Mouse (Mus musculus) bone marrow, adult 2 months (tissue): ENCODE measurements around the gene Doc2b.

Source experiments
- CTCF ChIP-seq: fragments of 200-500 bp; IDR thresholded peaks from 2 replicates; pipeline ENCODE4 v1.5.1; 2011; ENCODE audit warnings: low read length, control low read depth; ENCODE audit not compliant: control insufficient read depth, insufficient read depth
- POLR2A ChIP-seq: fragments of 200-500 bp; IDR thresholded peaks from 2 replicates; pipeline ENCODE4 v1.6.1; 2011; ENCODE audit warnings: low read depth, mild to moderate bottlenecking, control low read depth, low read length, borderline replicate concordance; ENCODE audit not compliant: control insufficient read depth

- TF ChIP-seq CTCF (peak; percentile 78), POLR2A (no peak)
Measured at GRCm38 (mm10) chr11:75769206-75769605, 26.6 kb downstream of the Doc2b start.
